Mouse (Mus musculus) cerebellum, adult 2 months (tissue): ENCODE measurements around the gene Acacb. TPM values are rescaled to one million over a fixed set of nuclear protein-coding genes. Genes with fewer than 3 reads are reported as not detected.

Experiments
- DNase-seq, 2 experiments: peaks; one replicate each; pipeline ENCODE4 v3.0.0; 2021
- H3K27ac ChIP-seq: fragments of 200-500 bp; 2 replicates; pipeline ENCODE4 v1.5.1; 2012; ENCODE audit warnings: low read length, control low read depth, inconsistent platforms; ENCODE audit not compliant: insufficient read depth
- H3K27me3 ChIP-seq: fragments of 200-500 bp; 2 replicates; pipeline ENCODE4 v1.6.1; 2012; ENCODE audit warnings: inconsistent platforms, mild to moderate bottlenecking, low read length, moderate library complexity; ENCODE audit not compliant: control insufficient read depth, insufficient read depth
- H3K4me1 ChIP-seq: fragments of 200-500 bp; 2 replicates; pipeline ENCODE4 v1.6.1; 2011; ENCODE audit warnings: low read length; ENCODE audit not compliant: control insufficient read depth, insufficient read depth
- H3K4me3 ChIP-seq: fragments of 200-500 bp; replicated peaks from 2 replicates; pipeline ENCODE3; 2011; ENCODE audit warnings: mild to moderate bottlenecking, low read depth, low read length, control low read depth; ENCODE audit not compliant: insufficient read depth
- CTCF ChIP-seq: fragments of 200-500 bp; IDR thresholded peaks from 2 replicates; pipeline ENCODE4 v1.5.1; 2011; ENCODE audit warnings: low read depth, mild to moderate bottlenecking, control low read depth, low read length, moderate library complexity, borderline replicate concordance; ENCODE audit not compliant: insufficient read depth
- POLR2A ChIP-seq: fragments of 200-500 bp; IDR thresholded peaks from 2 replicates; pipeline ENCODE4 v1.6.1; 2011; ENCODE audit warnings: low read length, control low read depth, borderline replicate concordance; ENCODE audit not compliant: insufficient read depth
- WGBS: fragments of 180-500 bp; shearing (Covaris S2); methylation state at CpG from one replicate; pipeline ENCODE4 v1.1.7; 2018; 5-methylcytosine and 5-hydroxymethylcytosine counted together
- polyA plus RNA-seq: library from polyadenylated mRNA; depleted of rRNA; stranded (reverse); fragments of >200 nt; gene quantifications from 2 replicates; pipeline ENCODE4 v1.2.3, GENCODE M21; 2012

The Acacb gene
- polyA plus RNA-seq, 1 experiment = 4.6 TPM

GRCm38 (mm10) chr5:114155168-114155933, 9.0 kb downstream of the Acacb start:
- DNase-seq = no peak
- Histone ChIP-seq H3K27ac (no peak overlapping the region), H3K4me3 (no peak overlapping the region), H3K27me3 (no peaks in the 10 kb centered on the region), H3K4me1 (no peaks in the 10 kb centered on the region)
- WGBS = 32% methylated on average over 9 of the region's 9 CpGs
- TF ChIP-seq CTCF = no peak
- TF ChIP-seq POLR2A = no peak

- Histone ChIP-seq H3K27ac (no peak overlapping the region), H3K4me3 (no peak overlapping the region), H3K4me1 (no peaks in the 10 kb centered on the region), H3K27me3 (no peaks in the 10 kb centered on the region)
- TF ChIP-seq POLR2A (no peak), CTCF (no peak)
- 39% methylated on average over 7 of the region's 7 CpGs for WGBS
- DNase-seq = no peak
Observed at GRCm38 (mm10) chr5:114157236-114157635, 10.9 kb downstream of the Acacb start.

- 71% methylated on average over 6 of the region's 6 CpGs for WGBS
- no peak for TF ChIP-seq CTCF
- TF ChIP-seq POLR2A = no peak
- Histone ChIP-seq H3K4me1 (peaks cover 2% of the 10 kb centered on the region; the same call in 1 of the 2 replicates), H3K27me3 (no peaks in the 10 kb centered on the region), H3K4me3 (no peak overlapping the region), H3K27ac (no peak overlapping the region)
- no peak for DNase-seq
Observed at GRCm38 (mm10) chr5:114161424-114161823, 15.1 kb downstream of the Acacb start.

GRCm38 (mm10) chr5:114162106-114162815, 15.9 kb downstream of the Acacb start:
- Histone ChIP-seq H3K4me3 (no peak overlapping the region), H3K4me1 (peaks cover 6% of the 10 kb centered on the region; the same call in 1 of the 2 replicates), H3K27ac (no peak overlapping the region), H3K27me3 (no peaks in the 10 kb centered on the region)
- WGBS = 46% methylated on average over 12 of the region's 12 CpGs
- TF ChIP-seq POLR2A (no peak), CTCF (no peak)
- no peak for DNase-seq

- TF ChIP-seq POLR2A (no peak), CTCF (no peak)
- no peak overlapping the region for H3K27ac ChIP-seq
- WGBS = 60% methylated on average over 6 of the region's 6 CpGs
- DNase-seq = no peak
- H3K4me1 ChIP-seq = peaks cover 6% of the 10 kb centered on the region; the same call in 1 of the 2 replicates
- H3K4me3 ChIP-seq = no peak overlapping the region
- no peaks in the 10 kb centered on the region for H3K27me3 ChIP-seq
Observed at GRCm38 (mm10) chr5:114163117-114163696, 16.9 kb downstream of the Acacb start.

- Histone ChIP-seq H3K4me1 (peaks cover 6% of the 10 kb centered on the region; the same call in 1 of the 2 replicates), H3K27me3 (no peaks in the 10 kb centered on the region), H3K27ac (no peak overlapping the region), H3K4me3 (no peak overlapping the region)
- WGBS = 86% methylated on average over 7 of the region's 7 CpGs
- no peak for DNase-seq
- no peak for TF ChIP-seq CTCF
- TF ChIP-seq POLR2A = no peak
Observed at GRCm38 (mm10) chr5:114170345-114170744, 24.0 kb downstream of the Acacb start.

- DNase-seq = no peak
- WGBS = 88% methylated on average over 3 of the region's 3 CpGs
Observed at GRCm38 (mm10) chr5:114172936-114173335, 26.6 kb downstream of the Acacb start.

More at GRCm38 (mm10) chr5:114172936-114173335, 26.6 kb downstream of the Acacb start:
- no peaks in the 10 kb centered on the region for H3K4me1 ChIP-seq
- H3K4me3 ChIP-seq = no peak overlapping the region
- H3K27me3 ChIP-seq = no peaks in the 10 kb centered on the region
- no peak overlapping the region for H3K27ac ChIP-seq
- TF ChIP-seq POLR2A (no peak), CTCF (no peak)
